In genomic region chr4:155735788-155736187, GRCm38 (mm10) we compare ENCODE assay signal across 8 mouse cellular contexts. TPM values are rescaled to one million over a fixed set of nuclear protein-coding genes. Genes with fewer than 3 reads are reported as not detected.
DNase-seq lines count a peak whose midpoint lies in the region; ATAC-seq and TF ChIP-seq lines count a peak whose summit lies in the region.

No protein-coding gene starts in this region.

- WGBS in forebrain, embryonic 12.5 days = 70% methylated on average over 5 of the region's 5 CpGs
- 70% methylated on average over 5 of the region's 5 CpGs for WGBS in liver, embryonic 14.5 days (ENCODE audit: insufficient replicate concordance)

- intact Hi-C loops in gastrocnemius, adult 2 months (cut with DNase I) = no loop called here

- no peak for DNase-seq in gastrocnemius, adult 2 months
- DNase-seq in gastrocnemius, adult 18-20 months (ENCODE audit: low spot score) = no peak
- peak; percentile 46 for DNase-seq in A20 (ENCODE audit: low read depth, low spot score)
- no peak for DNase-seq in liver, embryonic 14.5 days (ENCODE audit: low read depth in 3 of 3, low spot score in 3 of 3)
- DNase-seq in cerebellum, postnatal 36 days = no peak
- no peak for DNase-seq in embryo, embryonic 11 days
- DNase-seq in right cerebral cortex, postnatal 4 days = no peak

- H3K4me1 ChIP-seq in forebrain, embryonic 12.5 days = peaks cover 29% of the 10 kb centered on the region
- H3K4me1 ChIP-seq in liver, embryonic 14.5 days (replicated peaks; ENCODE audit: control insufficient read depth in 2 of 2, insufficient read depth in 2 of 2, low read length in 1 of 2) = peaks cover 3% of the 10 kb centered on the region in 2 experiments; a peak in 1 of 4 replicates

- no peaks in the 10 kb centered on the region for H3K9me3 ChIP-seq in forebrain, embryonic 12.5 days
- H3K9me3 ChIP-seq in liver, embryonic 14.5 days (ENCODE audit: control insufficient read depth, low read length) = no peaks in the 10 kb centered on the region

- TF ChIP-seq EP300 in liver, embryonic 14.5 days (IDR thresholded peaks at IDR 0.05; ENCODE audit: low read depth) = no peak

- peak overlapping the region; percentile 91 for H3K4me2 ChIP-seq in forebrain, embryonic 12.5 days
- peak overlapping the region; percentile 92 for H3K4me2 ChIP-seq in liver, embryonic 14.5 days (ENCODE audit: low read depth)

- peak overlapping the region; percentile 90 for H3K4me3 ChIP-seq in gastrocnemius, adult 2 months
- H3K4me3 ChIP-seq in forebrain, embryonic 12.5 days (replicated peaks) = peak overlapping the region; percentile 79
- peak overlapping the region; percentile 74 to 89; a peak in 2 of 4 replicates for H3K4me3 ChIP-seq in liver, embryonic 14.5 days (ENCODE audit: insufficient read depth in 1 of 2, low read depth in 2 of 2, low read length in 2 of 2)

- peak overlapping the region; percentile 92 for H3K9ac ChIP-seq in forebrain, embryonic 12.5 days
- H3K9ac ChIP-seq in liver, embryonic 14.5 days (replicated peaks) = no peak overlapping the region

- H3K36me3 ChIP-seq in forebrain, embryonic 12.5 days (replicated peaks) = peaks cover 34% of the 10 kb centered on the region
- H3K36me3 ChIP-seq in liver, embryonic 14.5 days (replicated peaks; ENCODE audit: control insufficient read depth, insufficient read depth, low read depth) = peaks cover 5% of the 10 kb centered on the region

- TF ChIP-seq CTCF in gastrocnemius, adult 2 months (IDR thresholded peaks at IDR 0.05) = no peak
- TF ChIP-seq CTCF in liver, embryonic 14.5 days (IDR thresholded peaks at IDR 0.05; ENCODE audit: low read depth) = no peak

- peak overlapping the region; percentile 92 for H3K27ac ChIP-seq in gastrocnemius, adult 2 months
- H3K27ac ChIP-seq in forebrain, embryonic 12.5 days = peak overlapping the region; percentile 91
- no peak overlapping the region for H3K27ac ChIP-seq in liver, embryonic 14.5 days

- no peaks in the 10 kb centered on the region for H3K27me3 ChIP-seq in forebrain, embryonic 12.5 days
- no peaks in the 10 kb centered on the region for H3K27me3 ChIP-seq in liver, embryonic 14.5 days (ENCODE audit: control insufficient read depth, insufficient read depth, low read length)

- peak; percentile 1; the same call in 1 of the 2 replicates for ATAC-seq in forebrain, embryonic 12.5 days (ENCODE audit: low FRiP score)
- no peak for ATAC-seq in liver, embryonic 14.5 days (ENCODE audit: insufficient read depth)

RNA-seq across cellular contexts. Expression of gene Tmem240, which starts 1.2 kb away (rescaled TPM):
- total RNA-seq in gastrocnemius, adult 2 months (2021) = under 1 TPM; 0.41 to 0.67 TPM
- under 1 TPM; 0.07 to 0.25 TPM for total RNA-seq in gastrocnemius, adult 18-20 months (2021)
- polyA plus RNA-seq in forebrain, embryonic 12.5 days (2016; fragmentation: Nextera tagmentation; extraction: Ambion mirVana) = 2.5 and 3.2 TPM in 2 replicates
- 0.06 and 0.17 TPM in 2 replicates for polyA plus RNA-seq in liver, embryonic 14.5 days (2012; rRNA removed)
- 0.06 TPM in 1 of 2 replicates, not detected in the other for polyA plus RNA-seq in liver, embryonic 14.5 days (2014; fragmentation: Nextera tagmentation; extraction: Ambion mirVana)

RNA-seq across cellular contexts. Expression of gene Atad3a, which starts 25.1 kb away (rescaled TPM):
- 10 to 100 TPM; 25.4 to 35.3 TPM for total RNA-seq in gastrocnemius, adult 2 months (2021)
- 10 to 100 TPM; 25.0 to 28.1 TPM for total RNA-seq in gastrocnemius, adult 18-20 months (2021)
- 95.3 and 99.0 TPM in 2 replicates for polyA plus RNA-seq in forebrain, embryonic 12.5 days (2016; fragmentation: Nextera tagmentation; extraction: Ambion mirVana)
- 28.7 and 41.8 TPM in 2 replicates for polyA plus RNA-seq in liver, embryonic 14.5 days (2012; rRNA removed)
- 31.2 and 38.7 TPM in 2 replicates for polyA plus RNA-seq in liver, embryonic 14.5 days (2014; fragmentation: Nextera tagmentation; extraction: Ambion mirVana)

RNA-seq across cellular contexts. Expression of gene Ssu72, which starts 31.2 kb away (rescaled TPM):
- 10 to 100 TPM; 42.3 to 44.5 TPM for total RNA-seq in gastrocnemius, adult 2 months (2021)
- 10 to 100 TPM; 40.7 to 45.6 TPM for total RNA-seq in gastrocnemius, adult 18-20 months (2021)
- polyA plus RNA-seq in forebrain, embryonic 12.5 days (2016; fragmentation: Nextera tagmentation; extraction: Ambion mirVana) = 137 and 139 TPM in 2 replicates
- 38.6 and 39.5 TPM in 2 replicates for polyA plus RNA-seq in liver, embryonic 14.5 days (2012; rRNA removed)
- polyA plus RNA-seq in liver, embryonic 14.5 days (2014; fragmentation: Nextera tagmentation; extraction: Ambion mirVana) = 53.9 and 56.9 TPM in 2 replicates

RNA-seq across cellular contexts. Expression of gene Vwa1, which starts 38.7 kb away (rescaled TPM):
- 1 to 10 TPM; 4.8 to 7.4 TPM for total RNA-seq in gastrocnemius, adult 2 months (2021)
- 1 to 10 TPM; 5.3 to 9.7 TPM for total RNA-seq in gastrocnemius, adult 18-20 months (2021)
- polyA plus RNA-seq in forebrain, embryonic 12.5 days (2016; fragmentation: Nextera tagmentation; extraction: Ambion mirVana) = 9.8 and 11.5 TPM in 2 replicates
- 0.13 and 0.15 TPM in 2 replicates for polyA plus RNA-seq in liver, embryonic 14.5 days (2012; rRNA removed)
- polyA plus RNA-seq in liver, embryonic 14.5 days (2014; fragmentation: Nextera tagmentation; extraction: Ambion mirVana) = 0.14 and 0.19 TPM in 2 replicates

RNA-seq across cellular contexts. Expression of gene Fndc10, which starts 41.6 kb away (rescaled TPM):
- 1 to 10 TPM; 1.0 to 1.5 TPM for total RNA-seq in gastrocnemius, adult 2 months (2021)
- 1 to 10 TPM in 1 of 2 experiments, under 1 TPM in 1; 0.89 to 1.4 TPM for total RNA-seq in gastrocnemius, adult 18-20 months (2021)
- 2.4 and 5.9 TPM in 2 replicates for polyA plus RNA-seq in forebrain, embryonic 12.5 days (2016; fragmentation: Nextera tagmentation; extraction: Ambion mirVana)
- polyA plus RNA-seq in liver, embryonic 14.5 days (2012; rRNA removed) = 0.58 and 0.87 TPM in 2 replicates
- polyA plus RNA-seq in liver, embryonic 14.5 days (2014; fragmentation: Nextera tagmentation; extraction: Ambion mirVana) = 0.10 and 0.15 TPM in 2 replicates
